Mouse (Mus musculus) CH12.LX (cell line): Measurements from ENCODE around the gene Clec10a.

Source experiments
- CTCF ChIP-seq, 2 experiments: IDR thresholded peaks in 1 of 2; conservative IDR thresholded peaks in 1 of 2; 2 replicates each; pipeline ENCODE4 v1.5.1; 2011 to 2012; ENCODE audit warnings: low read depth in 2 of 2, low read length in 2 of 2, improper control_type of control experiment in 1 of 2, inconsistent platforms in 1 of 2, mild to moderate bottlenecking in 1 of 2, moderate library complexity in 1 of 2
- EP300 ChIP-seq: IDR thresholded peaks from 2 replicates; pipeline ENCODE4 v1.6.1; 2011; ENCODE audit warnings: low read length, improper control_type of control experiment

- TF ChIP-seq EP300 (no peak), CTCF (conservative IDR thresholded peaks at IDR 0.05 in 1 of 2, IDR thresholded peaks at IDR 0.05 in 1 of 2; ENCODE audit: low read depth in 2 of 2, low read length in 2 of 2) (no peak)
These were observed 14.3 kb downstream of the Clec10a start for GRCm38 (mm10) chr11:70170291-70170690.
